Mouse (Mus musculus) CH12.LX (cell line): Measurements from ENCODE around the gene Tmem131l. TPM values are rescaled to one million over a fixed set of nuclear protein-coding genes. Genes with fewer than 3 reads are reported as not detected.

Source experiments
- DNase-seq: peaks from one replicate; pipeline ENCODE4 v3.0.0-alpha.2; 2013; ENCODE audit errors: extremely low read depth
- H3K27ac ChIP-seq: 2 replicates; pipeline ENCODE4 v1.5.1; 2012; ENCODE audit warnings: low read depth, mild to moderate bottlenecking, control low read depth, moderate library complexity; ENCODE audit not compliant: insufficient read depth
- H3K27me3 ChIP-seq: replicated peaks from 2 replicates; pipeline ENCODE3; 2012; ENCODE audit warnings: inconsistent platforms
- H3K36me3 ChIP-seq, 2 experiments: replicated peaks in 1 of 2; 2 replicates each; pipeline versions ENCODE3 to v1.6.1; 2012; ENCODE audit warnings: inconsistent platforms in 1 of 2, low read length in 1 of 2, mild to moderate bottlenecking in 1 of 2, mixed read lengths in 1 of 2, moderate library complexity in 1 of 2; ENCODE audit not compliant: control insufficient read depth in 1 of 2, insufficient read depth in 1 of 2
- H3K4me1 ChIP-seq, 2 experiments: 2 replicates each; pipeline ENCODE4 v1.6.1; 2012; ENCODE audit warnings: inconsistent platforms in 1 of 2, moderate library complexity in 1 of 2; ENCODE audit not compliant: insufficient read depth in 2 of 2, control insufficient read depth in 1 of 2
- H3K4me2 ChIP-seq: 2 replicates; pipeline ENCODE4 v1.6.1; 2012; ENCODE audit warnings: low read depth, mild to moderate bottlenecking, control low read depth; ENCODE audit not compliant: poor library complexity, insufficient read depth, severe bottlenecking
- H3K4me3 ChIP-seq, 3 experiments: fragments of 150-350 bp in 1 of 3; sonication (generic) in 1 of 3; replicated peaks in 1 of 3; 2 replicates each; pipeline versions ENCODE3 to v1.5.1; 2011 to 2012; ENCODE audit warnings: low read depth in 2 of 3, low read length in 2 of 3, mild to moderate bottlenecking in 2 of 3, moderate library complexity in 2 of 3, control low read depth in 1 of 3, improper control_type of control experiment in 1 of 3, inconsistent platforms in 1 of 3, mixed read lengths in 1 of 3; ENCODE audit not compliant: poor library complexity in 1 of 3
- H3K79me2 ChIP-seq: replicated peaks from 2 replicates; pipeline ENCODE4 v1.6.1; 2012; ENCODE audit warnings: mild to moderate bottlenecking, moderate library complexity; ENCODE audit not compliant: control insufficient read depth, poor library complexity, insufficient read depth, severe bottlenecking; ENCODE audit errors: extremely low read depth
- H3K9ac ChIP-seq: 2 replicates; pipeline ENCODE4 v1.6.1; 2012; ENCODE audit warnings: low read depth, mild to moderate bottlenecking, control low read depth, moderate library complexity; ENCODE audit not compliant: insufficient read depth
- H3K9me3 ChIP-seq: replicated peaks from 2 replicates; pipeline ENCODE3; 2012; ENCODE audit warnings: low read length, inconsistent platforms, mixed read lengths
- BHLHE40 ChIP-seq: IDR thresholded peaks from 2 replicates; pipeline ENCODE4 v1.6.1; 2011; ENCODE audit warnings: mild to moderate bottlenecking, low read depth, low read length, improper control_type of control experiment
- CHD2 ChIP-seq: IDR thresholded peaks from 2 replicates; pipeline ENCODE4 v1.6.1; 2011; ENCODE audit warnings: low read length, improper control_type of control experiment
- CTCF ChIP-seq, 2 experiments: IDR thresholded peaks in 1 of 2; conservative IDR thresholded peaks in 1 of 2; 2 replicates each; pipeline ENCODE4 v1.5.1; 2011 to 2012; ENCODE audit warnings: low read depth in 2 of 2, low read length in 2 of 2, improper control_type of control experiment in 1 of 2, inconsistent platforms in 1 of 2, mild to moderate bottlenecking in 1 of 2, moderate library complexity in 1 of 2
- ELF1 ChIP-seq: IDR thresholded peaks from 2 replicates; pipeline ENCODE4 v1.6.1; 2014; ENCODE audit warnings: low read depth, mild to moderate bottlenecking, inconsistent platforms, low read length, improper control_type of control experiment
- IRF4 ChIP-seq: IDR thresholded peaks from 2 replicates; pipeline ENCODE4 v1.6.1; 2014; ENCODE audit warnings: low read depth, mild to moderate bottlenecking, inconsistent platforms, low read length, improper control_type of control experiment
- JUN ChIP-seq: IDR thresholded peaks from 2 replicates; pipeline ENCODE4 v1.6.1; 2011; ENCODE audit warnings: low read depth, mild to moderate bottlenecking, low read length, improper control_type of control experiment, moderate library complexity; ENCODE audit not compliant: insufficient read depth
- KAT2A ChIP-seq: IDR thresholded peaks from 2 replicates; pipeline ENCODE4 v1.6.1; 2012; ENCODE audit warnings: low read length, improper control_type of control experiment, inconsistent platforms; ENCODE audit not compliant: insufficient replicate concordance
- MAZ ChIP-seq: IDR thresholded peaks from 2 replicates; pipeline ENCODE4 v1.6.1; 2012; ENCODE audit warnings: low read depth, mild to moderate bottlenecking, inconsistent platforms, low read length, improper control_type of control experiment, moderate library complexity
- MXI1 ChIP-seq: IDR thresholded peaks from 2 replicates; pipeline ENCODE4 v1.6.1; 2011; ENCODE audit warnings: mild to moderate bottlenecking, low read depth, low read length, improper control_type of control experiment
- NELFE ChIP-seq: IDR thresholded peaks from 2 replicates; pipeline ENCODE4 v1.6.1; 2011; ENCODE audit warnings: low read depth, low read length, improper control_type of control experiment
- PAX5 ChIP-seq: IDR thresholded peaks from 2 replicates; pipeline ENCODE4 v1.6.1; 2012; ENCODE audit warnings: low read length, inconsistent platforms, mixed read lengths
- SIN3A ChIP-seq: IDR thresholded peaks from 2 replicates; pipeline ENCODE4 v1.6.1; 2012; ENCODE audit warnings: low read length, improper control_type of control experiment, inconsistent platforms
- UBTF ChIP-seq: IDR thresholded peaks from 2 replicates; pipeline ENCODE4 v1.6.1; 2012; ENCODE audit warnings: low read depth, mild to moderate bottlenecking, inconsistent platforms, low read length, improper control_type of control experiment, moderate library complexity
- ZC3H11A ChIP-seq: IDR thresholded peaks from 2 replicates; pipeline ENCODE4 v1.6.1; 2012; ENCODE audit warnings: low read depth, mild to moderate bottlenecking, inconsistent platforms, low read length, improper control_type of control experiment
- ZMIZ1 ChIP-seq: IDR thresholded peaks from 2 replicates; pipeline ENCODE4 v1.6.1; 2012; ENCODE audit warnings: low read depth, mild to moderate bottlenecking, inconsistent platforms, low read length, improper control_type of control experiment
- dilution Hi-C: fragments of 300-500 bp; cut with MboI; formaldehyde crosslinking; loops from 2 replicates; pipeline ENCODE4 v1.14.3; 2020; ENCODE audit warnings: low sequenced_read_pairs; ENCODE audit not compliant: extremely low pct_unique_long_range_greater_than_20kb, extremely low pct_ligation_motif_present
- in situ Hi-C: fragments of 300-500 bp; cut with MboI; formaldehyde crosslinking; loops from 3 replicates; pipeline ENCODE4 v1.14.3; 2019; ENCODE audit warnings: low sequenced_read_pairs, low pct_ligation_motif_present, low pct_unique_long_range_greater_than_20kb, mixed read lengths
- polyA plus RNA-seq: library from polyadenylated mRNA; unstranded; fragments of >175 nt; gene quantifications from 2 replicates; pipeline ENCODE4 v1.2.1, GENCODE M21; 2012; ENCODE audit warnings: low read depth; ENCODE audit not compliant: insufficient read length
- total RNA-seq, 2 experiments: library from RNA; depleted of rRNA; stranded (reverse); fragments of 300-350 nt in 1 of 2; fragments of >200 nt in 1 of 2; gene quantifications; 2 replicates each; pipeline ENCODE4 v1.2.3; 2012 to 2014

The Tmem131l gene
- total and polyA plus RNA-seq, 3 experiments: 32.7 to 89.7 (median 37.1) TPM

DNA sequence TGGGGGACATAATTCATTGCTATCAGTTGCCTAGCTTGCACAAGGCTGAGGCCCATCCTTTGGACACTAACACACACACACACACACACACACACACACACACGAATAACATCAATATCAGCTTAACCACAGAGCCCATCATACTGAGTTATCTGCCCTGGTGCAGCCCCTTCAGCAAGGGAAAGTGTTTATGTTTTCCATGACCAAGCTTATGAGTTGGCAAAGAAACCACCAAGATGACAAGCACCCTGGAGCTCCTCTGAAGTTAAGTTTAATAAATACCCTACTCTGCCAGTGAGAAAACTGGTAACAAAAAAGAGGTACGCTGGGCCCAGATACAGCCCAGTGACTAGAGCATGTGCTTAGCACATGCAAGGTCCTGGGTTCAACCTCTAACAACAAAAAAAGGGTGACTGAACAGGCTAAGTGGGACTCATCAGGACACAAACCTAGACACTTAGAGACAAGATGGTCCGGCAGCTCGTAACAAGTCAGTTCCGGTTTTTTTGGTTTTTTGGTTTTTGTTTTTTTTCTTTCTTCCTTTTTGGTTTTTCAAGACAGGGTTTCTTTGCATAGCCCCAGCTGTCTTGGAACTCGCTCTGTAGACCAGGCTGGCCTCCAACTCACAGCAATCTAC, 4.1 kb downstream of the Tmem131l start (continued):
- TF ChIP-seq CHD2: 0 out of 2 replicates have a peak, but pooled peaks have one; percentile 16
- 0 out of 2 replicates have a peak, but pooled peaks have one; percentile 33 for TF ChIP-seq ZMIZ1
- no peak for TF ChIP-seq PAX5
- TF ChIP-seq NELFE: no peak
- TF ChIP-seq MAZ: no peak
- no peak; the same call in 1 of the 2 replicates for TF ChIP-seq SIN3A
- TF ChIP-seq JUN: no peak
- TF ChIP-seq IRF4: peak; percentile 47; the same call in 1 of the 2 replicates
- TF ChIP-seq, all 38 proteins: peak for 15

DNA sequence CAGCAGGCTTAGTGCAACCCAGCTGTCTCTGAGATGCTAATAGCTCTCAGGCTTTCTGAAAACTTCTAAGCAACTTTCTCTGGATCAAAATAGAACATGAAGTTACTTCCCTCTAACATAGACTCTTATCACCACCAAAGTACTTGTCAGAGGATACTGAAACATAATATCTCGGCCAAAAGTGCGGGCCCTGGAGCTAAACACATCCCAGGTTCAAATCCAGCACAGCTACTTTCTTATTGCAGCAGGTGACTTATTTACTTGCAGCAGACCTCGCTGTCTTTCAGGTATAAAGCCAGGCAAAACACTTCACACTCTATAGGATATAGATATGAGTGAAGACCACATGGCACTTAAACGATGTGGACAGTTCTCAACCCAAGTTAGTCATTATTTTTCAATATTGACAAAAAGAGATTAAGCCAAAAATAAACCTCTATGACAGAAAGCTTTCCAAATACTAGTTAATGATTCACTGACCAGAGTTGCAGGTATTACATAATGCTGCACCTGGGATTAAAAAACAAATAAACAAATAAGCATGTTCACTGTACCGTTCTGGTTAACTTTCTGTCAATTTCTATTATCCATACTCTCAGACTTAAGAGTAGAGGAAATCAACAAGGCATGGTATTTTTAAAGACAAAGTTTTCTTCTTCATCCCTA, 5.7 kb downstream of the Tmem131l start:
- peaks cover 22 to 65% of the 10 kb centered on the region in 2 experiments for H3K4me1 ChIP-seq
- dilution Hi-C loops (no loop called here), in situ Hi-C loops (loop anchor here (5.0 kb wide), 1 partner anchor 38 kb away; no protein-coding TSS in a partner anchor)
- no peak overlapping the region for H3K27ac ChIP-seq
- H3K4me2 ChIP-seq: no peak overlapping the region
- H3K79me2 ChIP-seq: peaks cover 13% of the 10 kb centered on the region
- H3K27me3 ChIP-seq: no peaks in the 10 kb centered on the region
- no peaks in the 10 kb centered on the region for H3K9me3 ChIP-seq
- H3K9ac ChIP-seq: no peak overlapping the region
- peaks cover 15 to 56% of the 10 kb centered on the region in 2 experiments for H3K36me3 ChIP-seq
- no peak for DNase-seq
- TF ChIP-seq MXI1 (no peak), UBTF (no peak), CTCF (conservative IDR thresholded peaks at IDR 0.05 in 1 of 2, IDR thresholded peaks at IDR 0.05 in 1 of 2; ENCODE audit: low read depth in 2 of 2, low read length in 2 of 2) (no peak), ELF1 (no peak), ZC3H11A (no peak), IRF4 (no peak), KAT2A (no peak), BHLHE40 (no peak)
- H3K4me3 ChIP-seq: no peak overlapping the region
